Mouse (Mus musculus) frontal cortex, postnatal 14 days (tissue): ENCODE measurements around the gene Nr5a1.

Source experiments
- DNase-seq, 2 experiments: peaks; one replicate each; pipeline ENCODE4 v3.0.0; 2022; ENCODE audit warnings: low spot score in 2 of 2

Nr5a1 gene

DNA sequence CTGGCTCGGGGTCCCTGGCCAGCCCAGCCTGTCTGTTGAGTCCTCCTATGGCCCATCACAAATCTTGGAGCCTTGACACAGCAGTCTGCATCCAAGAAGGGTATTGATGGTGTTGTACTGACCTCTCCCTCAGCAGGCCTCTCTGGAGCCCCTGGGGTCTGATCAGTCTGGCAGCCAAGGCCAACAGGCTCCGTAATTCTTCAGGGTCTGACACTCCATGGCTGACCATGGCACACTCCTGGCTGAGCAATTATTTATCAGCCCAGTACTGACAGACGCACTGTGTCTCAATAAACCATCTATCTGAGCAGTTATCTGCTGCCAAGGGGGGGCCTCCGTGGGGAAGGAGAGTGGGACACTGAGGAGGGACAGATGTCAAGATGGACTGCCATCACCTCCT is 9.3 kb downstream of the Nr5a1 start:
- no peak for DNase-seq

DNA sequence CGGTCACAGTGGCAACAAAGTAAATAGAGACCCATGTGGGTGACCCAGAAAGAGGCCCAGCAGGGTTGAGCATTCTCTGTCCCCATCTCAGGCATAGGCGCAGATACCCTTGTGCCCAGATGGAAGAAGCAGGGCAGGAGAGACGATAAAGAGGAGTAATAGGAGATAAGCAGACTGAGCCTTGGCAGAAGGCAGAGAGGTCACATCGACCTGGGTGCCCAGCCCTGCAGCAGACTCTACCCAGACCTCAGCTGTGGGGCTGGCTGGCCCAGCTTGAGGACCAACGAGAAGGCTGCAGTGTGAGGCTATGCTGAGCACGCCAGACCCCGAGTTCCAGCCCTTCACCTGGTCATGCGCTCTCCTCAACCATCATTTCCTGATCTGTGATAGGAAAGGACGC is 10.0 kb downstream of the Nr5a1 start:
- no peak for DNase-seq

DNA sequence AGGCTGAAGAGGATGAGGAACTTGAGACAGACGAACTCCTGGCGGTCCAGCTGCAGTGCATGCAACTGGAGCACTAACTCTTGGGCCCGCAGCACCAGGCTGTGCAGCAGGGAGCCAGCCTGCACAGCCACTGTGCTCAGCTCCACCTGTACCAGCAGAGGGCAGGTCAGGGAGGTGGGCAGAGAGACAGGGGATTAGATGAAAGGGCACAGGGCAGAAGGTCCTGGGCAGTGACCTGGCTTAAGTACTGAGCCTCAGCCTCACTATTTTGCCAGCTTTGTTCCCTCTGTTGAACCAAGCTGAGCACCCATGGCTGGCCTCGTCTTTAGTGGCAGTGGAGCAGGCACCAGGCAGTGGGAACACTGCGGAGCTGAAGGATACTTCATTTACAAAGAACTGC is 14.2 kb downstream of the Nr5a1 start:
- DNase-seq = no peak

GRCm38 (mm10) chr2:38698623-38699022 is 15.7 kb downstream of the Nr5a1 start:
- DNase-seq = no peak

GRCm38 (mm10) chr2:38697128-38698120 is 16.9 kb downstream of the Nr5a1 start:
- DNase-seq = no peak

GRCm38 (mm10) chr2:38695770-38696169 is 18.6 kb downstream of the Nr5a1 start:
- DNase-seq = no peak

DNA sequence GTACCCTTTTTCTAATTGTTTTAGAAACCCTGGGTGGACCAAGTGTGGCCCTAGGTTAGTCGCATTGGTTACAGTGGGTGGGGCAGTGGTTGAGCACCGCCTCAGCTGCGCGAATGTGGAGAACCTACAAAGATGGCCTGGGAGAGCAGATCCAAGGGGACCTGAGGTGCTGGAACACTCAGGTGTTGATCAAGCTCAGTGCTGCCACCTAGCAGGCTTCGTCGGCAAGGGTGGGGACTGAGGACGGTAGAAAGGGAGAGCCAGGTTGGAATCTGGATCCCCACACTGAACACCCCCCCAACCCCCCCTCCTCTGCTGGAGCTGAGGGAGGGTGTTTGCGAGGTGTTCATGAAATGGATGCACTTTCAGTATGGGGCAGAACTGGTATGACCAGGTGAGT is 22.8 kb downstream of the Nr5a1 start:
- DNase-seq = no peak

DNA sequence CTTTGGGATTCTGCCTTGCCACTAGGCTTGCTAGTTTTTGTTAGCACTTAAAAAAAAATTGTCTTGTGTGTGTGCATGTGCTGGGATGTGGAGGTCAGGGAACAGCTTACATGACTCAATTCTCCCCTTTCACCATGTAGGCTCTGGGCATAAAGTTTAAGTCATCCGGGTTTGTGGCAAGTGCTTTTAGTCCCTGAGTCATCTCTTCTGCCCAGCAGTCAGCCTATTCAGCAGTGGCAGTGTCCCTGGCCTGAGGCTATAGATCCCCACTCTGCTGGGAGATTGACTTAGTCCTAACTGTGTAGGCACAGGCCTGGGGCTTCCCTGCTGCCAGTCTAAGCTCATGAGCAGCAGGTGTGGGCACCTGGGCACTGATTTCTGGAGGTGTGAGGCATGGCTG is 24.5 kb downstream of the Nr5a1 start:
- DNase-seq = no peak

GRCm38 (mm10) chr2:38688791-38689520 is 25.4 kb downstream of the Nr5a1 start:
- peak; percentile 30 to 36 for DNase-seq

- no peak for DNase-seq
These were observed 28.6 kb downstream of the Nr5a1 start for GRCm38 (mm10) chr2:38685746-38686145.

DNA sequence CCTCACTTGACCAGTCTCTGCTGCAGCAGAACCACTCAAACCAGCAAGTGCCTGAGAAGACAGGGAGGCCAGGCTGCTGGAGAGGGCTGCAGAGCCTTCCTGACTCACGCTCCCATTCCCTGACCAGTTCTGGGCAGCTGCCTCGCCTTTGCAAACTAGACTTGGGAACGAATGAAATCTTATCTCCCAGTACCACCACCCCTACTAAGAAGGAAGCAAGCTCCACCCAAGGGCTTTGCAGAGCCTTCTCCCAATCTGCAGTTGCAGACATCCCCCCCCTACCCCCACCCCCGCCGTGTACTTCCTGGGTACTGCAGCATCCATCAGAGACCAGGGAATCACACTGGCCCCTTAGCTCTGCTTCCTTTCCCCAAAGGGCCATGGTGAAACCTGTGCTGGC is 31.3 kb downstream of the Nr5a1 start:
- DNase-seq = no peak

- no peak for DNase-seq
These were observed 32.1 kb downstream of the Nr5a1 start for GRCm38 (mm10) chr2:38682209-38682608.

DNA sequence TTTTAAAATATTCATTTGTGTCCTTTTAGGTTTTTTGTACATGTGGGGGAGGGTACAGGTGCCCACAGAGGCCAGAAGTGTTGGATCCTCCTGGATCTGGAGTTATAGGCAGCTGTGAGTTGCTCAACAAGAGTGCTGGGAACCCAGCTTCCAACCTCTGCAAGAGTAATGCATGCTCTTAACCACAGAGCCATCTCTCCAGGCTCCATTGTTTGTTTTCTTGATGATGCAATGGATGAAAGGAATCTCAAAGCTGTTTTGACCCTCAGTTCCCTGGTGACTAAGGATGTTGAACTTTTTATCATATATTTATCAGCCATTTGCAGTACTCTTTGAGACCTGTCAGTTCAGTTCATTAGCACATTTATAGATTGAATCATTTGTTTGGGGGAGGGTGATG is 35.4 kb downstream of the Nr5a1 start:
- no peak for DNase-seq

DNA sequence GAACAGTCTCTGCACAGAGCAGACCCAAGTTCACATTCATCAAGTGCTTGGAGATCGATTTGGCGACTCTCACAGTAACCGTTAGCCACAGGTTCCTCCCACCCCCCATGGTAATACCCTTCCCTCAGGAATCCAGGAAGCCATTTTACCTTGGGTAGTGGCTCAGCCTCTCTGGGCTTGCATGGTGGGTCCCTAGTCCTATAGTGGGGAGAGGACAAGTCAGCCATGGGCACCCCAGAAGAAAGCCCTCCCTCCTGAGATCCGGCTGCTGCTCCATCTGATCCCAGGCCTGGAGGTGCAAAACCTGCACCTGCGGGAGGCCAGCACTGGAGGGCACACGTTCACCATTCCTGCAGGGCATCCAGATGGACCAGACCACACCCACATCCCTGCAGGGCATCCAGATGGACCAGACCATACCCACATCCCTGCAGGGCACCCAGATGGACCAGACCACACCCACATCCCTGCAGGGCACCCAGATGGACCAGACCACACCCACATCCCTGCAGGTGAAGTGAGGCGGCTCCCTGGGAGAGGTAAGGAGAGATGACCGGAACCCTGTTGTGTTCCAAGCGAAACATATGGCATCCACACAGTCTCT is 38.9 kb downstream of the Nr5a1 start:
- no peak for DNase-seq

- DNase-seq = no peak
These were observed 41.8 kb downstream of the Nr5a1 start for GRCm38 (mm10) chr2:38672496-38672895.

DNA sequence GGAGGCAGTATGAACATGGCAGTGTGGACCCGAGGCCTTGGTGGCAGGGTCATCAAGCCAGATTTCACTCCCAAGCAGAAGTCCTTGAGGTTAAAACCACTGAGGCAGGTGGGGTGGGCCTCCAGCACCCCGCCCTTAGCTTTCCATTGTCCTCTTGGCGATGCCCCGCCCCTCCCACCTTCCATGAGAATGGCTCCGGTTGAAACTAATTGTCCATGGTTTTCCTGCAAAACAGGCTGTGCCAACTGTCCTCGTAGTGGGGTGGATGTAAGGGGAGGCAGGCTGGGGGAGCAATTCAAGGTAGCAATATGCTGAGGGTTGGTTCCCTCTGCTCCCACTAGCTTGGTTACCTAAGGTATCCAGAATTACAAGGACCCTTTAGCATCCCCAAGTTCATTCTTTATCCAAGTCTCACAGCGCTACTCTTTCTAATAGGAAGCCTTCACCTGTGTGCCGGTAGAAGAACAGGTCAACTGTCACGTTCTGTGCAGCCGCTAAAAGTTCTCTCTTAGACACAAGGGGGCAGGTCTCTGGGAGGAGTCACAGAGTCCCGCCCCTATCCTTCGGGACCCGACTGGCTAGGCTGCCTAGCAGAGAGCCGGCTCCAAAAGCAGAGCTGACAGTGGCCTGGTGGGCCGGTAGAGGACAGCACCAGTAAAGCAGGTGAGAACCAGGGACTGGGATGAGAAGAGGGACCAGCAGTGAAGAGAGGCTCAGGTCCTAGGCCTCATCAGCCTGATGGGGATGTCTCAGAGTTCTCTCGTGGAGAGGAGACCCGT is 45.4 kb downstream of the Nr5a1 start:
- no peak for DNase-seq

DNA sequence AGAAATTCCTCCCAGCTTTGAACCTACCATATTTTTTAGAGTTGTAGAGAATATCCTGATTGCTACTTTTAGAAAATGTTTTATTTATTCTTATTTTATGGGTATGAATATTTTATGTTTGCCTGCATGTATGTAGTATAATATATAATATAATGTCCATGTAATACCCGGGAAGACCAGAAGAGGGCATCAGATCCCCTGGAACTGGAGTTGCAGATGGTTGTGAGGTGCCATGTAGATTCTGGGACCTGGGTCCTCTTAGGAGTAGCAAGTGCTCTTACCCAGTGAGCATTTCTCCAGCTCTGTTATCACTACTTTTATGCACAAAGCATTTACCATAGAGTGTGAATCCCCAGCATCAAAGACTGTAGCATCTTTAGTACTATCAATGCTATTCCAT is 52.9 kb downstream of the Nr5a1 start:
- no peak for DNase-seq

DNA sequence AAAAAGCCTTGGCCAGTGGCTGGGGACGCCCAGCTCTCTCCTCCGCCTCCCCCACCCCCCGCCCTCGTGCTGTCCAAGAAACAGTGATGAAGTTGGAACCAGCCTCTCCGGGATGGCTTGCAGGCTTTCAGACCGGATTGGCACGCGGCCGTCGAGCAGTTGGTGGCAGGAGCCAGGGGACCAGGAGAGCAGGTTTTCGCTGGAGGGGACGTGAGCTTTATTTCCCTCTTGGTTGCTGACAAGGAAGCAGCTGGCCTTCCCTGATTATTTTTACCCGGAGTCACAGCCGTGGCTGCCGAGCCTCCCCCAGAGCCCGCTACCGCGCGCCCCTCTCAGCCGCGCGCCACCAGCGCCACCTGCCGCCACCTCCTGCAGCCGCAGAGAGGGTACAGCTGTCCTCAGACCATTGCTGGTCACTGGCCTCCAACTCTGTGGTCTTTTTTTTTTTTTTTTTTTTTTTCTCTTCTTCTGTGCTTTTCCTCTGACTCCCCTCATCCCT is 56.0 kb downstream of the Nr5a1 start:
- DNase-seq = peak; percentile 43 to 67

DNA sequence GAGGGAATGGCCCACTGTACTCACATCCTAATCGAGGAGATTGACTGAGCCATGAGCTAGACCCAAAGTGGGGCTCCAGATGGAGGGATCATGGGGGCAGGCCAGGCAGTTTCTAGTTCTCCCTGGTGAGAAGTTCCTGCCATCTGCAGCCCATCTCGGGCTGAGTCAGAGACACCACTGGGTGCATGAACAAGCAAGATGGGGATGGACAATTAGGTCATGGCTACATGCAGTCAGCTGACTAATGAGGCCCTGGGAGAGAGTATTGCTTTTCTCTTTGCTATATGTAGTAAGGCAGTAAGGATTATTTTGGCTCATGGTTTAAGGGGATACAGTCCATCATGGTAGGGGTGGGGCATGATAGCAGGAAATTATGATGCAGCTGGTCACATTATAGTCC is 60.6 kb downstream of the Nr5a1 start:
- no peak for DNase-seq

GRCm38 (mm10) chr2:38653293-38653619 is 61.1 kb downstream of the Nr5a1 start:
- no peak for DNase-seq

- no peak for DNase-seq
These were observed 61.6 kb downstream of the Nr5a1 start for GRCm38 (mm10) chr2:38652565-38653292.
